Mouse (Mus musculus) heart, postnatal 4 days (tissue): ENCODE data around the gene Nhp2. TPM values are rescaled to one million over a fixed set of nuclear protein-coding genes. Genes with fewer than 3 reads are reported as not detected.
A peak's percentile ranks its signal among the peaks of the same experiment; 100 is the strongest.
"Not testable (repeated sequence)": the region's sequence is repeated elsewhere in the genome, so short reads cannot be mapped to it uniquely, and the experiment has no call there.

Source experiments
- DNase-seq: peaks from one replicate; pipeline ENCODE4 v3.0.0; 2021
- total RNA-seq, 2 experiments: library from RNA; stranded (reverse); gene quantifications; 2 replicates each; pipeline ENCODE4 v1.2.3; 2021

Gene Nhp2
- total RNA-seq, 2 experiments from 2014 or later: 41.4 to 42.4 TPM

- DNase-seq: peak; percentile 98
Observed at GRCm38 (mm10) chr11:51606447-51607095, 13.0 kb upstream of the Nhp2 start, which contains the start of gene Hnrnpab. Gene Hnrnpab, minus strand, starts transcription at chr11:51606847.

- DNase-seq: no peak
Observed at GRCm38 (mm10) chr11:51607096-51607738, 12.3 kb upstream of the Nhp2 start.

- DNase-seq: no peak
Observed at GRCm38 (mm10) chr11:51609266-51609909, 10.1 kb upstream of the Nhp2 start.

GRCm38 (mm10) chr11:51609940-51610339, 9.6 kb upstream of the Nhp2 start:
- DNase-seq: not testable (repeated sequence)

- DNase-seq: no peak
Observed at GRCm38 (mm10) chr11:51614256-51614655, 5.3 kb upstream of the Nhp2 start.

- no peak for DNase-seq
Observed at GRCm38 (mm10) chr11:51615129-51615528, 4.4 kb upstream of the Nhp2 start.

- peak; percentile 77 for DNase-seq
Observed at GRCm38 (mm10) chr11:51615601-51616000, 3.9 kb upstream of the Nhp2 start.

- not testable (repeated sequence) for DNase-seq
Observed at GRCm38 (mm10) chr11:51616113-51616512, 3.4 kb upstream of the Nhp2 start.

- peak; percentile 83 for DNase-seq
Observed at GRCm38 (mm10) chr11:51617693-51618092, 1.8 kb upstream of the Nhp2 start.

- no peak for DNase-seq
Observed at GRCm38 (mm10) chr11:51618894-51619408, 584 bp upstream of the Nhp2 start.

- DNase-seq: no peak
Observed at GRCm38 (mm10) chr11:51620084-51620483, 549 bp downstream of the Nhp2 start.

- no peak for DNase-seq
Observed at GRCm38 (mm10) chr11:51621776-51622175, 2.2 kb downstream of the Nhp2 start.

- no peak for DNase-seq
Observed at GRCm38 (mm10) chr11:51622971-51623491, 3.5 kb downstream of the Nhp2 start.

GRCm38 (mm10) chr11:51625187-51625820, 5.8 kb downstream of the Nhp2 start:
- no peak for DNase-seq

- no peak for DNase-seq
Observed at GRCm38 (mm10) chr11:51627425-51627824, 7.9 kb downstream of the Nhp2 start.

GRCm38 (mm10) chr11:51627907-51628306, 8.4 kb downstream of the Nhp2 start:
- DNase-seq: no peak

- DNase-seq: no peak
Observed at GRCm38 (mm10) chr11:51629651-51630314, 10.2 kb downstream of the Nhp2 start.

GRCm38 (mm10) chr11:51632130-51632753, 12.7 kb downstream of the Nhp2 start:
- DNase-seq: no peak

GRCm38 (mm10) chr11:51633200-51633599, 13.7 kb downstream of the Nhp2 start:
- not testable (repeated sequence) for DNase-seq

- DNase-seq: no peak
Observed at GRCm38 (mm10) chr11:51633721-51634120, 14.2 kb downstream of the Nhp2 start.

GRCm38 (mm10) chr11:51635127-51635524, 15.6 kb downstream of the Nhp2 start:
- DNase-seq: no peak
